Mouse (Mus musculus) liver, embryonic 12.5 days (tissue): ENCODE measurements around the gene 4931400O07Rik. TPM values are rescaled to one million over a fixed set of nuclear protein-coding genes. Genes with fewer than 3 reads are reported as not detected.

Experiments
- ATAC-seq: fragments of 200-750 bp; cut with Nextera tagmentation; 2 replicates; pipeline ENCODE4 v1.8.0; 2017; ENCODE audit warnings: moderate number of reproducible peaks, mild to moderate bottlenecking, moderate library complexity
- H3K27ac ChIP-seq: fragments of 300-500 bp; sonication (generic); 2 replicates; pipeline ENCODE4 v1.5.1; 2016; ENCODE audit warnings: mild to moderate bottlenecking
- H3K27me3 ChIP-seq: fragments of 300-500 bp; sonication (generic); replicated peaks from 2 replicates; pipeline ENCODE4 v1.6.1; 2016; ENCODE audit warnings: mild to moderate bottlenecking, moderate library complexity
- H3K36me3 ChIP-seq: fragments of 300-500 bp; sonication (generic); 2 replicates; pipeline ENCODE4 v1.6.1; 2016; ENCODE audit warnings: mild to moderate bottlenecking, moderate library complexity
- H3K4me1 ChIP-seq: fragments of 300-500 bp; sonication (generic); 2 replicates; pipeline ENCODE4 v1.6.1; 2016
- H3K4me2 ChIP-seq: fragments of 300-500 bp; sonication (generic); 2 replicates; pipeline ENCODE4 v1.6.1; 2016; ENCODE audit warnings: mild to moderate bottlenecking, moderate library complexity
- H3K4me3 ChIP-seq: fragments of 300-500 bp; sonication (generic); 2 replicates; pipeline ENCODE4 v1.5.1; 2016; ENCODE audit warnings: mild to moderate bottlenecking, moderate library complexity
- H3K9ac ChIP-seq: fragments of 300-500 bp; sonication (generic); 2 replicates; pipeline ENCODE4 v1.6.1; 2016; ENCODE audit warnings: mild to moderate bottlenecking, moderate library complexity
- H3K9me3 ChIP-seq: fragments of 300-500 bp; sonication (generic); replicated peaks from 2 replicates; pipeline ENCODE4 v1.6.1; 2016; ENCODE audit warnings: mild to moderate bottlenecking, moderate library complexity
- WGBS: fragments of 180-500 bp; shearing (Covaris S2); methylation state at CpG from one replicate; pipeline ENCODE4 v1.1.7; 2016; ENCODE audit not compliant: insufficient replicate concordance; 5-methylcytosine and 5-hydroxymethylcytosine counted together
- polyA plus RNA-seq: library from polyadenylated mRNA; unstranded; fragments of >200 nt; fragmentation: Nextera tagmentation; extraction: Ambion mirVana; gene quantifications from 2 replicates; pipeline ENCODE4 v1.2.1, GENCODE M21; 2016

Gene 4931400O07Rik
- polyA plus RNA-seq, result not detected in 2 replicates

- ATAC-seq, result no peak
- H3K4me3 ChIP-seq, result no peak within 1 kb of the TSS
Measured at GRCm38 (mm10) chrX:62467691-62468090, at the start of gene 4931400O07Rik. Gene 4931400O07Rik, plus strand, starts transcription at chrX:62467991.

More at GRCm38 (mm10) chrX:62467691-62468090, at the start of gene 4931400O07Rik:
- Histone ChIP-seq H3K4me1 (no peaks in the 10 kb centered on the region), H3K9me3 (no peaks in the 10 kb centered on the region), H3K27ac (no peak within 1 kb of the TSS), H3K36me3 (no peaks in the 10 kb centered on the region), H3K4me2 (no peak within 1 kb of the TSS), H3K9ac (no peak within 1 kb of the TSS), H3K27me3 (no peaks in the 10 kb centered on the region)
- 62% methylated on average over 2 of the region's 2 CpGs for WGBS

Other genes with a start within 250 kb of the 4931400O07Rik start
- gene 4933402E13Rik, start 184.5 kb upstream of the 4931400O07Rik start, polyA plus RNA-seq, result not detected in 2 replicates